Mouse (Mus musculus) fibroblast of lung, adult 2 months (primary cell): ENCODE measurements around the gene Cphx1.
"Not testable (repeated sequence)": the region's sequence is repeated elsewhere in the genome, so short reads cannot be mapped to it uniquely, and the experiment has no call there.

Experiments used
- DNase-seq: peaks from one replicate; pipeline ENCODE4 v3.0.0-alpha.2; 2011; ENCODE audit warnings: low read depth

The Cphx1 gene

DNA sequence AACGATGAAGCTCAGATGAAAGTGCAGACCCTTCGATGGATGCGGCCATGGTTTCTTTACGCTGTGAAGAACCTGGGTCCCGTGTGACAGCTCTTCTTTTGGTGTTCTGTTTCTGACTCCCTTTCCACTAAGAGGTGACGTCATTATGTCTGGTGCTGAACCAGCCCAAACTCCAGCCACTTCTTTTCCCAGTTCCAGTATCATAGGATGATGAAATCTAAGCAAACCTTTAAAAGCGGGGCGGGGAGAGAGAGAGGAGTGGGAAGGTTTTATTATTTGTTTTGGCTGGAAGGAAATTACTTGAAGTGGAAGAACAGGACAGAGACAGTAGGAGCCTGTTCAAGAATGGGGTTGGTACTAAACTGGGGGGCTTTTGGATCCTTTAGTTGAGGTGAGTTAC is at the start of gene Cphx1:
TSS of gene Cphx1 (plus strand) at position 301 of the 400 bp plus-strand sequence.
- not testable (repeated sequence) for DNase-seq

DNA sequence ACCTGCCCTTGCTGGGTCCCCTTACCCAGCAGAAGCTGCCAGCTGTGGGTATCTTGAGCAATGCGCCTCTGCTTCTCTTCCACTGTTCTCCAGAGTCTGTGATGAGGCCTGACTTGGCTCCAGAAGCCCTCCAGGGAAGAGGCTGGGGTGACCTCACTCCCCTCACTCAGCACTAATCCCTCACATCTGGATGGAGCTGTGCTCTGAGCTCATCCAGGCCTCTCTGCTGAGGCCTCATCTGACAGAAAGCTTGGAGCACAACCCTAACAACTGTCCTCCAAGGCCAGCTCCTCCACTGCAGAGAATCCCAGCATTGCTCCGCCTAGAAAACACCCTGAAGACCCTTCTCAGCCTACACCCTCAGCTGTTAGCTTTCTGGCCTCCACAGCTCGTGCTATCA is 43.5 kb upstream of the Cphx1 start:
- DNase-seq = not testable (repeated sequence)

DNA sequence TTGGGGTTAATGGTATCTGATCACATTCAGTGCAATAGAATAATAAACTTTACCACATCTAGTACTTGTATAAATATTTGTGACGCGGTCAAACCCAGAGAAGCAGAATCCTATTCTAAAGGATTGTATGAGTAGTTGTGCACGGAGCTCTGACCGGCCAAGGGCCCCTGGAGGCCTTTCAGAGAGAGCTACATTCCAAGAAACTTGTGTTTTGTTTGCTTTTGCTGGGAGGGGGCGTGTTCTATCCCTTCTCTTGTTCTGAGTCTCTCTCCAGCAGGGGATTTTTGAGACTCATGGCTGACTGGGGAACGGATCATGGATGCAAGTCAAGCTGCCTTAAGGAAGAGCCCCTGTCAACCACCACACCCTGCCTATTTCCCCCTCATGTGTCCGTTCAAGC is 42.4 kb upstream of the Cphx1 start:
- DNase-seq = not testable (repeated sequence)

DNA sequence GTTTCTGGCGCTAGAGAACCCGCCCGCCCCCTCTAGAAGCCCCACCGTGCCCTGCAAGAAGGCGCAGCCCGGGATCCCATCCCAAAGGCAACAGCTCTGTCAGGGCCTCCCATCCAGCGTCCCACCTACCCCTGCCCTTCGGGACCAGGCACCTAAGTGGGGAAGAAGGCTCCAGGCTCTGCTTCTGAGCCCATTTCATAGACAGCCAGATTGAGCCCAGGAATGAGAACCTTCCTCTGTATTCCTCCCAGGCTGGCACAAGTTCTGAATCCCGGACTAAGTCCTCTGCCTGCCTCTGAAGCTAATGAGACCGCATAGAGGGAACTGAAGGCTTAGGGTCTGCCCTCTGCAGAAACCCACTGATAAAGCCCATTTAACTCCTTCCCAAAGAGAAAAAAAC is 35.1 kb upstream of the Cphx1 start, which contains the start of gene Plac9a:
TSS of gene Plac9a (minus strand) at position 101 of the 400 bp plus-strand sequence.
- not testable (repeated sequence) for DNase-seq

- not testable (repeated sequence) for DNase-seq
These were observed 32.9 kb upstream of the Cphx1 start for GRCm38 (mm10) chr14:25905243-25905642.

DNA sequence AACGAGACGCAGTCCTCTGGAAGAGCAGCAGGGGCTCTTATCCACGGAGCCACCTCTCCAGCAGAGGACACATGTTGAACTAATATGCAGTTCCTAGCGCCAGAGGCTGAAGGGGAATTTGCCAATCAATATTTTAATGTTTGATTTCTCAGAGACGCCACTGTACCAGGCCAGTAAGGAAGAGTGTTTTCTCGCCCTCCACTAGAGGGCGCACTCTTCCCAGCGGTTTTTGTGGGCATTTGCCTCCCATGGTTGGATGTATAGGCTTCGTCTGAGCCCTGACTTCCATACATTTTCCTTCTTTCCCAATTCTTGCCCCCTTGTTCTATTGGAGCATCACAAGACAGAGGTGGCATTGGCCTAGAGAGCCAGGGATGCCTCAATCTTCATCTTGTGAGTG is 30.8 kb upstream of the Cphx1 start:
- not testable (repeated sequence) for DNase-seq

DNA sequence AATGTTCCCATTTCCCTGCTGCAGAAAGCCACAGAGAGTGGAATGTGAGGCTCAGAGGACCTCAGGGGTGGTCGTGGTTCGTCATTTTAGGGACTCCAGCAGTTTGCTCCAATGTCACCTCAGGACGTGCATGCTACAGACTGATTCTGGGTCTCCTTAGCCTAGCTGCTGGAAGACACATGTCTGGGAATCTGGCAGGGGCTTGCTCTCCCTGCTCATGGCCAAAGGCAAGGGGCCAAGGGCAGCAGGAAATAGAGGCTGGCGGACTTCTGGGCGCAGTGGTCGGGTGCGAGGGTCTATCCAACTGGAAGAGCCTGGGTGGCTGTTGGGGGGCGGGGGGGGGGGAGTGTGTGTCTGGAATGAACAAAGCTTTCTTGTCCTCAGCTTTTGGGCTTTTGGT is 29.1 kb upstream of the Cphx1 start:
- not testable (repeated sequence) for DNase-seq

DNA sequence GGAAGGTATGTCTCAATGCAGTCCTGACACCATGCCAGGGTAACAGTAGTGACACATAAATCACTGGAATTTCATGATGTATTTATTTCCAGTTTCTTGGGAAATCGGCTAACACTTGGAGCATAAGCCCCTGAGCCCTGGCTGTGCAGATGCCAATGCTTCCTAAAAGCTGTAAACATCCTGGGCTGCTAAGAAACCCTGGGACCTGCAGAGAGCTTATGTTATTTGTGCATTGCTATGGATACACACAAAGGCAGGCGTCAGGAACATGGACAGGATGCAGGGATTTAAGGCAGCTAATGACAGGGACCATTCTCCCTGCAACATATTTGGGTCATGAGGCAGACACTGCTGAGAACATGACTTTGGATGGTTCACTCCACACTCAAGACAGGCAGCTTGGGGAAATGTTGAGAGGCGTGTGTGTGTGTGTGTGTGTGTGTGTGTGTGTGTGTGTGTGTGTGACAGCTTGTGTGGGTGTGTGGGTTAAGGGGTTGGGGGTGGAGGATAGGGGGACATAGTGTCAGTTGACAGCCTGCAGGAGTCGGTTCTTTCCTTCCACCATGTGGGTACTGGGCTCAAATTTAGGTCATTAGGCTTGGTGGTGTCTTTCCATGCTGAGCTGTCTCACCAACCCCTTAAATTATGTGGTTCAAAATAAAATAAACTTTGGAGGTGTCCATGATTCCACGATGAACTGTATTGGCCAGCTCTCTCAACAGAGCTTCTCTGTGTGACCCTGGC is 19.5 kb upstream of the Cphx1 start:
- DNase-seq = not testable (repeated sequence)

DNA sequence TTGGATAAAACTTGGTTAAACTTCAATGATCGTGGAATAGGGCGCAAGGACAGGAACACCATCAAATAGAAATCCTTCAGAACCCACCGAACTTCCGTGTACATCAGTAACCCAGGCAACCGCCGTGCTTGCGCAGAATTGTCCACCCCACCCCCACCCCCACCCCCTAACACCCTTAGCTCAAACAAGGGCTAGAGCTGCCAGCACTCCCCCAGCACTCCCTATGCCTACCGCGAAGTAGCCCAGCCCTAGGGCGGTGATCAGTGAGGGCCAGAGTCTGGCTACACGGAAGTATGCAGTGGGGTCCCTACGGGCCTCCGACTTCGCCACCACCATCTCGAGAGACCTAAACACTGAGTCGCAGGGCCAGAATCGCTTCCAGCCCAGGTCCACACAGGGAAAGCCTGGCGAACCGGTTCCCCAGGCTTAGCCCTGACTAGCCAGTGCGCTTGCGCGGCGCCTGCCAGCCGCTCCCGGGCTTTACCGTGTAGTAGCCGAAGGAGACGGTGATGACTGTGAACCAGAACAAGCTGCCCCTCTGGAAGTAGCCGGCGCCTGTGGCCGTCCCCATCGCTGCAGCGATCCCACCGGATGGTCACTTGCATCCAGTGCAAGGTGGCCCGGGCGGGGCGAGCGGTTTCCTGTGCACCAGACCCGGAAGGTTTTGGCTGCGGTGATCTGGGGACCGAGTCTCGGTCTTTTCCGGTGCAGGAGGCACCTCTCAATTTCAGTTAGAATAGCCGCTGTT is 11.1 kb upstream of the Cphx1 start:
- DNase-seq = not testable (repeated sequence)

DNA sequence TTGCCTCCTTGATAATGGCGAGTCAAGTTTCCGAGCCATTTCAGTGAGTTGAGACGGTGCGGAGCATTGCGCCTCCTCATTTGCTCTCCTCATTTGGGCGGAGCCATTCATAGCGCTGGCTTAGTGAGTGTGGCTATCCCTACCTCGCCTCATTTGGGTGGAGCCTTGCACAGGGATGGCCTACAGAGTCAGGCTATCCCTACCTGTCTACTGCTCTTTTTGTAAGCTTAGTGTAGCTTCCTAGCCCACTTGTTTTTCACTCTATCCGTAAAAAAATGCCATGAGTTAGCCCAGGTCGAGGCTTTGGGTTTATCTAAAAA is 10.6 kb upstream of the Cphx1 start, which contains the start of gene Tmem254a:
TSS of gene Tmem254a (minus strand) at position 111 of the 320 bp plus-strand sequence.
- DNase-seq = not testable (repeated sequence)

DNA sequence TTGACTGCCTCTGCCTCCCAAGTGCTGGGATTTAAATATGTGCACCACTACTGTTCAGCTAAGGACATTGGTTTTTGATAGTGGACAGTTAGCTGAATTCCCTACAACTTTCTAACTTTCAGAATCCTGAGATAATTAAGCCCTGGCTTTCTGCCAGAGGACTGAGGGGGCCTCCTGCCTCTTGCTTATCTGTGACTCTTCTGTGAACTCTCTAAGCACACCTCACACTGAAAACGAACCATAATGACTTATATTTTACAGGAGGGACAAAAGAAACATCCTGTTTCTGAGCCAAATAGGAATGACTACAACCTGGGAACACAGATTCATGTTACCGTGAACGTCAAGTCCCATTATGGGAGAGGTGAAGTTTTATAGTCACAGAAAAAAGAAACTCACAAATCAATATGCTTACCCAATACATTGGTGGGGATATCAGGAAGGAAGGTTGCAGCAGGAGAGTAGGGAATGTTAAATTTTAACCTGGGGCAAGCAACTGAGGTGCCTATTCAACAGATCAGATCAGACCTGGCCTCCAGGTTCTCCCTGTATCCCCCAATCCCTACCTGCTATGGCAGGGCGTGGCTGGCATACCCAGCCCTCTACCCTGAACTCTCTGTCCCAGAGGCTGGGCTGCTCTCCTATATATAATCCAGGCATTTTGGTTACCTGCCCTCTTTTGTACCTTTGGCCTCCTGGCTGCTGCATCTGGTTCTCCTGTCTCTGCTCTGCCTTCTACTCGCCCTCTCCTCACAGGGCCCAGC is 1.1 kb upstream of the Cphx1 start:
- not testable (repeated sequence) for DNase-seq

- not testable (repeated sequence) for DNase-seq
These were observed 19.8 kb downstream of the Cphx1 start for GRCm38 (mm10) chr14:25957861-25958260.

DNA sequence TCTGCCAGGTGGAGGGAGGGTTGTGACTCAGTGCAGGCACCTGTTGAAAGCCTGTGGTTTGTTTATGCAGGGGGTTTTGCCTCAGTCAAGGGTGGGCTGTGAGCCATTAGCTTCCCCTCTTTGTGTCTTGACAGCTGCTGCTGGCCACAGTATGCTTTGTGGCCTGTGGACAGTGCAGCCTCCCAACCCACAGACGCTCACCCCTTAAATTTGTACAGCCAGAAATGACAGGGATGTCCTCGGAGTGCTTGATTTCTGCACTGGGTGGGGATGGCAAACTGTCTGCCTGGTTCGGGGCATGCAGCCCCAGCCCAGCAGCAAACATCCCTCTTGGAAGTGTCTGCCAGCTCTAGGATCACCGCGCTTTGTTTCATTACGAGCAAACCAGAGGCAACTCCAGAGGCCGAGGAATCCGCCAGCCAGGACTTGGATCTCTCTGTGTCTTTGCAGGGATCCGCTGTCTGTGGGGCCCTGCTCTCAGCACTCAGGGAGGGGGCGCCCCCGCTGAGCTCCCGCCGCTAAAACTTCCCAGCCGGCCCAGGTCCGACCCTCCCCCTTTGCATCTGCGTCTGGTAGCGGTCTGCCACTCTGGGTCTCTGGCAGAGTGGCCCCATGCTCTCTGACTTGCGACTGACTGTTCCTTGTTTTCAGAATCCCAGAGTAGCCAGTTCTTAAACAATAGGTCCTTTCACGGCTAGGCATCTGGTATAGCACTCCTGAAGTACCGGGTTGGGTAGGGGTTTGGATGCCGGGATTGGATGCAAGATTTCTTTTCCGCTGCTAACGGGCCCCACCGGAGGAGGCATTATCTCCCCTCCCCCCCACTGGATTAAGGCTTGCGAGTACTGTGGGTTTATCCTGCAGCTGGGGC is 40.5 kb downstream of the Cphx1 start, which contains the start of gene Duxbl1:
TSS of gene Duxbl1 (plus strand) at position 207 of the 871 bp plus-strand sequence.
- DNase-seq = not testable (repeated sequence)

GRCm38 (mm10) chr14:25979242-25979941 is 41.3 kb downstream of the Cphx1 start:
- DNase-seq = not testable (repeated sequence)

DNA sequence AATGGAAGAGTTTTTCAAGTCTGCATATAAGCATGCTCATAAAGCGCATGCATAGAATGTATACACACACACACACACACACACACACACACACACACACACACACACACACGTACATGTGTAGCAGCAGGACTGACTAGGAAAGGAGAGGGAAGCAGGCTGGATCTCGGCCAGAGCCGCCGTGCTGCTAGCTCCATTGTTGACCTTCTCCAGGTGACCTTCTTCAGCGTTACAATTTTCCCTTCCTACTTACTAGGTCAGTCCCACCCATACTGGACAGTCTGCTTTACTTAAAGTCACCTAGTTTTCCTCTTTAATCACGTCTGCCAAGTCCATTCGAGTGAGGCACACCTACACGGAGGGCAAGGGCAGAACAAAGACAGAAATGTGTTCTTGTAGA is 43.8 kb downstream of the Cphx1 start:
- not testable (repeated sequence) for DNase-seq
